Mouse (Mus musculus): ENCODE measurements around the gene Cd52. TPM values are rescaled to one million over a fixed set of nuclear protein-coding genes. Genes with fewer than 3 reads are reported as not detected.

Gene Cd52
- polyA plus RNA-seq, 1 experiment from 2014 or later = 23.8 TPM

GRCm38 (mm10) chr4:134065431-134066004 is 29.4 kb downstream of the Cd52 start:
- H3K27ac ChIP-seq (ENCODE audit: low read length) = no peak overlapping the region
- H3K9me3 ChIP-seq (ENCODE audit: control insufficient read depth, low read length) = no peaks in the 10 kb centered on the region
- ATAC-seq (ENCODE audit: low read depth) = peak; percentile 78
- no peaks in the 10 kb centered on the region for H3K36me3 ChIP-seq (ENCODE audit: control insufficient read depth, insufficient read depth, low read length)
- H3K9ac ChIP-seq (ENCODE audit: low read length) = peak overlapping the region; percentile 35; the same call in 1 of the 2 replicates
- H3K27me3 ChIP-seq (ENCODE audit: control insufficient read depth, insufficient read depth, low read depth, low read length) = no peaks in the 10 kb centered on the region
- peak overlapping the region; percentile 51 for H3K4me2 ChIP-seq (ENCODE audit: low read depth, low read length)
- 15% methylated on average over 23 of the region's 23 CpGs for WGBS
- peak overlapping the region; percentile 35 for H3K4me3 ChIP-seq (ENCODE audit: low read length)
- peaks cover 2% of the 10 kb centered on the region; the same call in 1 of the 2 replicates for H3K4me1 ChIP-seq (replicated peaks; ENCODE audit: control insufficient read depth, insufficient read depth, low read length)

DNA sequence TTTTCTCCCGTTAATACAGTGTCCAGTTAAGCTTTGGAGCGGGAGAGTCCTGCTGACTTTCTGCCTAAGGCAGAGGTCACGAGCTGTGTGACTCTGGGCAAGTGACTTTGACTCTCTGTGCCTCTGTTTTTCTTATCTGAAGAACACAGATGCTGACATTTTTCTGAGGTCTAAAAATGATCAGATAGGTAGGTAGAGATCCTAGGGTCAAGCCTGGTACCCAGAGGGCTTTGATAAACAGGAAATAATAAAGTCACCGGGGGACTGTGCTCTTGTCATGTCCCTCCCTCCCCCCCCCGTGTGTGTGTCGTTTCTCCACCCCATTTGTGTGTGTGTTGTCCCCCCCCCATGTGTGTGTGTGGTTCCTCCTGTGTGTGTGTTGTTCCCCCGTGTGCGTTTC is 32.3 kb downstream of the Cd52 start:
- H3K36me3 ChIP-seq (ENCODE audit: control insufficient read depth, insufficient read depth, low read length) = no peaks in the 10 kb centered on the region
- ATAC-seq (ENCODE audit: low read depth) = no peak
- H3K9me3 ChIP-seq (ENCODE audit: control insufficient read depth, low read length) = no peaks in the 10 kb centered on the region
- no peaks in the 10 kb centered on the region for H3K27me3 ChIP-seq (ENCODE audit: control insufficient read depth, insufficient read depth, low read depth, low read length)
- 49% methylated on average over 8 of the region's 8 CpGs for WGBS
- no peak overlapping the region for H3K4me2 ChIP-seq (ENCODE audit: low read depth, low read length)
- no peak overlapping the region for H3K4me3 ChIP-seq (ENCODE audit: low read length)
- H3K4me1 ChIP-seq (replicated peaks; ENCODE audit: control insufficient read depth, insufficient read depth, low read length) = peaks cover 2% of the 10 kb centered on the region; the same call in 1 of the 2 replicates
- no peak overlapping the region for H3K9ac ChIP-seq (ENCODE audit: low read length)
- H3K27ac ChIP-seq (ENCODE audit: low read length) = no peak overlapping the region

DNA sequence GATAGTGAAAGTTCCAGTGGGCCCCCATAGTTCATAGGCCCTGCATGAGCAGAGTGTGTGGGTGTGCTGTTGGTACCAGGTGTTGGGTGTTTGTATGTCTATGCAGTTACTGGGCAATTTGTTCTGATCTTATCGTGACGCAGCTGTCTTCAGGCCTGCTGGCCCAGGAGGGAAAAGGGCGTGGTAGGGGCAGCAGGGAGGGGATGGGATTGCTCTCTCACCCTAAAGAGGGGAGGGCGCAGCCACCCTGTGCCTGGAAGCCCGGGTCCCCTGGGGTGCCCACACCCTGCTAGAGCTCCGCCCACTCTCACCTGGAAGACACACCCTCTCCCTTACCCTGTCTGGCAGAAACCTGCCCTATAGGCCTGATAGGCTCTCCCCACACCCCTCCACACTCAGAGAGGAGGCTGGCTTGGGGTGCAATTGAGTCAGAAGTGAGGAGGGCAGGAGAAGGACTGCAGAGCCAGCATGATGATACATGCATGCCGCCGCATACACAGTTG is 32.9 kb downstream of the Cd52 start:
- no peak overlapping the region for H3K9ac ChIP-seq (ENCODE audit: low read length)
- H3K4me2 ChIP-seq (ENCODE audit: low read depth, low read length) = no peak overlapping the region
- no peaks in the 10 kb centered on the region for H3K9me3 ChIP-seq (ENCODE audit: control insufficient read depth, low read length)
- H3K4me3 ChIP-seq (ENCODE audit: low read length) = no peak overlapping the region
- 46% methylated on average over 8 of the region's 8 CpGs for WGBS
- H3K27ac ChIP-seq (ENCODE audit: low read length) = no peak overlapping the region
- H3K27me3 ChIP-seq (ENCODE audit: control insufficient read depth, insufficient read depth, low read depth, low read length) = no peaks in the 10 kb centered on the region
- peaks cover 2% of the 10 kb centered on the region; the same call in 1 of the 2 replicates for H3K4me1 ChIP-seq (replicated peaks; ENCODE audit: control insufficient read depth, insufficient read depth, low read length)
- no peaks in the 10 kb centered on the region for H3K36me3 ChIP-seq (ENCODE audit: control insufficient read depth, insufficient read depth, low read length)
- ATAC-seq (ENCODE audit: low read depth) = peak; percentile 39; the same call in 1 of the 2 replicates

DNA sequence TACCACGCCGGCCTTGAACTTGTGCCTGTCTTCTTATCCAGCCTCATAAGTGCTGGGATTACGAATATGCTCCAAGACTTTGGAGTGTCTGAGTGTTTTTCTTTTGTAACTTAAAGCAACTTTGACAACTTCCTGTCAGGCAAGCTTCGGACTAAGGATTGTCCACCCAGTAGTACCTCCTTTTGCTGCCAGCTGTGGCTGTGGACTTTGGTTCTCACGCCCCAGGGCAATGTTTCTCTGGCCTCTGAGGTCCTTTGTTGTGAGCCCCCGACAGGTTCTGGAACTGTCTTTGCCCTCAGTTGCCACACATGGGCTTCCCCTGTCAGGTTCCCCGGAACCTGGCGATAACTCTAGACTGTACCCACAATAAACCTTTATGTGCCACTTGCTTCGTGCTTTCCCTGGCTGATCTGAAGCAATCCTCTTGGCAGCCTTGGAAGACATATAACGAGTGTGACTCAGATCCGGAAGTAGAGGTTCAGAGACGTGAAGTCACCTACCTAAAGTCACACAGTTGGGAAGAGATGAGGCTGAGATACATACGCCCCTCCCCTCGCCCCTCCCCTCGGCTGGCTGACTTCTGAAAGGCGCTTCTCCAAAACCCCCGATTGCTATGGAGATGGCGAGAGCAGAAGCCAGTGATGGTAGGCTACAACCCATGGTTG is 33.6 kb downstream of the Cd52 start:
- no peak for ATAC-seq (ENCODE audit: low read depth)

DNA sequence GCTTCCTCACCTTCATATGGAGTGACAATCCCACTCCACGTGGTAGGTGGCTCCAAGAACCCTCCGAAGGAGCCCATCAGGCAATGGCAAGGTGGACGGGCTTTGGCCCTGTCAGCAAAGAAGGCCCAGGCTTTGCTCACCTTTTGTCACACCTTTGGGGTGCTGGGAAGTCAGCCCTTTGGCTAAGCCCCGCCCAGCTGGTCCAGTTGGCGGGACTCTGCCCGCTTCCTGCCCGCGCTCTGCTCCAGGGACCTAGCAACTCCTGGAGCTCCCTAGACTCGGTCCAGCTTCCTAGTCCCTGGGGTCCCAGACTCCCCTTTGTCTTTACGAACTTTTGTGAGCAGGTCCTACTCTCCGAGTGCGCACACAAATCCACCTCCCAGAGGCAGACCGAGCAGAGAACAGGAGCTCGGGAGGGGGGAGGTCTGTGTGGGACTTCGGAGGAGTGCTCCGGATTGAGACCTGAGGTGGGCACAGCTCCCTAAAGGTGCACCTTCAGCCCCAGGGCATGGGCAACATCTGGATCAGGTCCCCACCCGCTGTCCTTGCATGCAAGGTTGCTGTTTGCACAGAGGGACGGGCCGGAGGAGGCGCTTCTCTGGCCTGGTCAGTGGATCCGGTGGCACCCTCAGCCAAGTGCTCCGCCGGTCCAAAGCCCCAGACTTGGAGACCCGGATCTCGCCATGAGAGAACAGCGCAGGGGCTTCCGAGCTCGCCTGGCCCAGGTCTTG is 34.6 kb downstream of the Cd52 start, which contains the start of gene Crybg2:
Crybg2 (plus strand) TSS at position 681 of the 731 bp plus-strand sequence.
- H3K27me3 ChIP-seq (ENCODE audit: control insufficient read depth, insufficient read depth, low read depth, low read length) = no peaks in the 10 kb centered on the region
- no peaks in the 10 kb centered on the region for H3K36me3 ChIP-seq (ENCODE audit: control insufficient read depth, insufficient read depth, low read length)
- no peak within 1 kb of the TSS for H3K4me3 ChIP-seq (ENCODE audit: low read length)
- no peak for ATAC-seq (ENCODE audit: low read depth)
- no peak within 1 kb of the TSS; the same call in 1 of the 2 replicates for H3K9ac ChIP-seq (ENCODE audit: low read length)
- peaks cover 1% of the 10 kb centered on the region; the same call in 1 of the 2 replicates for H3K4me1 ChIP-seq (replicated peaks; ENCODE audit: control insufficient read depth, insufficient read depth, low read length)
- 0 out of 2 replicates have a peak within 1 kb of the TSS, but pooled peaks have one; percentile 5 for H3K4me2 ChIP-seq (ENCODE audit: low read depth, low read length)
- 43% methylated on average over 28 of the region's 28 CpGs for WGBS
- no peaks in the 10 kb centered on the region for H3K9me3 ChIP-seq (ENCODE audit: control insufficient read depth, low read length)
- H3K27ac ChIP-seq (ENCODE audit: low read length) = no peak within 1 kb of the TSS

More for the DNA sequence above, 33.6 kb downstream of the Cd52 start:
- Histone ChIP-seq H3K36me3 (ENCODE audit: control insufficient read depth, insufficient read depth, low read length) (no peaks in the 10 kb centered on the region), H3K27ac (ENCODE audit: low read length) (no peak overlapping the region), H3K27me3 (ENCODE audit: control insufficient read depth, insufficient read depth, low read depth, low read length) (no peaks in the 10 kb centered on the region), H3K4me2 (ENCODE audit: low read depth, low read length) (no peak overlapping the region), H3K4me3 (ENCODE audit: low read length) (no peak overlapping the region), H3K4me1 (replicated peaks; ENCODE audit: control insufficient read depth, insufficient read depth, low read length) (peaks cover 2% of the 10 kb centered on the region; the same call in 1 of the 2 replicates), H3K9ac (ENCODE audit: low read length) (no peak overlapping the region; the same call in 1 of the 2 replicates), H3K9me3 (ENCODE audit: control insufficient read depth, low read length) (no peaks in the 10 kb centered on the region)
- WGBS = 51% methylated on average over 18 of the region's 18 CpGs

DNA sequence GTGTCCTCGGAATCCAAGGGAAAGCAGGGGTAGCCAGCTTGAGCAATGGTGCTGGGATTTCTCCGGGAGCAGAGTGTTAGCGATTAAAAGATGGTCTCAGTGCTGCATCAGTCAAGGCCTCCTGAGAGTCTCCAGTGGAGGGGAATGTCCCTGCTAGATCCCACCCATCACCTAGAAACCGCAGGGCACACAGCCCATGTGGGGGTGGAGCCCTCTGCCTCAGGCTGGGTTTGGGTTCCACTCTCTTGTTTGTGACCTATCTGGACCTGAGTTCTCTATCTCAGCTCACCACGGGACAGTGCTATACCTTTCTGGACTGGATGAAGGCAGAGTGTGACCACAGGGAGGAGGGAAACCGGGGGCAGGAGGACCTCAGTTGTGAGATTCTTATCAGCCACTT is 36.0 kb downstream of the Cd52 start:
- Histone ChIP-seq H3K4me2 (ENCODE audit: low read depth, low read length) (no peak overlapping the region), H3K36me3 (ENCODE audit: control insufficient read depth, insufficient read depth, low read length) (no peaks in the 10 kb centered on the region), H3K9me3 (ENCODE audit: control insufficient read depth, low read length) (no peaks in the 10 kb centered on the region), H3K4me1 (replicated peaks; ENCODE audit: control insufficient read depth, insufficient read depth, low read length) (no peaks in the 10 kb centered on the region), H3K27ac (ENCODE audit: low read length) (no peak overlapping the region), H3K9ac (ENCODE audit: low read length) (no peak overlapping the region), H3K27me3 (ENCODE audit: control insufficient read depth, insufficient read depth, low read depth, low read length) (no peaks in the 10 kb centered on the region), H3K4me3 (ENCODE audit: low read length) (no peak overlapping the region)
- WGBS = 68% methylated on average over 6 of the region's 6 CpGs
- no peak for ATAC-seq (ENCODE audit: low read depth)

- Histone ChIP-seq H3K27me3 (ENCODE audit: control insufficient read depth, insufficient read depth, low read depth, low read length) (no peaks in the 10 kb centered on the region), H3K9ac (ENCODE audit: low read length) (no peak overlapping the region), H3K36me3 (ENCODE audit: control insufficient read depth, insufficient read depth, low read length) (no peaks in the 10 kb centered on the region), H3K9me3 (ENCODE audit: control insufficient read depth, low read length) (no peaks in the 10 kb centered on the region), H3K27ac (ENCODE audit: low read length) (no peak overlapping the region), H3K4me2 (ENCODE audit: low read depth, low read length) (peak overlapping the region; percentile 27), H3K4me3 (ENCODE audit: low read length) (peak overlapping the region; percentile 12; the same call in 1 of the 2 replicates), H3K4me1 (replicated peaks; ENCODE audit: control insufficient read depth, insufficient read depth, low read length) (no peaks in the 10 kb centered on the region)
- ATAC-seq (ENCODE audit: low read depth) = no peak
- WGBS = 21% methylated on average over 13 of the region's 14 CpGs
Observed at GRCm38 (mm10) chr4:134058166-134058715, 36.6 kb downstream of the Cd52 start.

DNA sequence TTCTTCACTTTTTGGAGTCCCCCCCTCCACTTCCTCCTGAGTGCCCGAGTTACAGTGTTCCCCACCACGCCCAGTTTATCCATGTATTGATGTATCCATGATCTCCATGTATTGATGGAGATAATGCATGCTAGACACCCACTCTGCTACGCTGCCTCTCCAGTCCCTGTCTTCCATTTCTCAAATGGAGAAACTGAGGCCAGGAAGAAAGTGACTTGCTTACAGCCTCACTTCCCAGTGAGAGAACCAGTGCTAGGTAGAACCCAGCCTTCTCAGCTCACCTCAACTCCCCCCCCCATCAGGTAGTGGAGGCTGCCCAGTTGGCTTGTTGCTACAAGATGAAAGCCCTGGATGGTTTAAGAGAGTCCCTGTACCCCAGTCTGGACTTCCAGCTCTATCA is 41.3 kb downstream of the Cd52 start, which contains the start of gene Zfp683:
Zfp683 (plus strand) TSS at position 301 of the 400 bp plus-strand sequence.
- no peak within 1 kb of the TSS for H3K9ac ChIP-seq (ENCODE audit: low read length)
- no peak within 1 kb of the TSS for H3K4me2 ChIP-seq (ENCODE audit: low read depth, low read length)
- H3K4me1 ChIP-seq (replicated peaks; ENCODE audit: control insufficient read depth, insufficient read depth, low read length) = peaks cover 4% of the 10 kb centered on the region
- WGBS = 84% methylated on average over 3 of the region's 3 CpGs
- H3K27ac ChIP-seq (ENCODE audit: low read length) = no peak within 1 kb of the TSS
- no peak within 1 kb of the TSS for H3K4me3 ChIP-seq (ENCODE audit: low read length)
- no peaks in the 10 kb centered on the region for H3K9me3 ChIP-seq (ENCODE audit: control insufficient read depth, low read length)
- ATAC-seq (ENCODE audit: low read depth) = no peak
- no peaks in the 10 kb centered on the region for H3K36me3 ChIP-seq (ENCODE audit: control insufficient read depth, insufficient read depth, low read length)
- no peaks in the 10 kb centered on the region for H3K27me3 ChIP-seq (ENCODE audit: control insufficient read depth, insufficient read depth, low read depth, low read length)

Data from lung, embryonic 16.5 days (tissue).